Mouse (Mus musculus) lung, adult 2 months (tissue): ENCODE results near the gene Lrrc75b.

Experiments
- CTCF ChIP-seq: fragments of 200-500 bp; IDR thresholded peaks from 2 replicates; pipeline ENCODE4 v1.5.1; 2011; ENCODE audit warnings: mild to moderate bottlenecking, low read length, control low read depth; ENCODE audit not compliant: insufficient read depth
- POLR2A ChIP-seq: fragments of 200-500 bp; IDR thresholded peaks from 2 replicates; pipeline ENCODE4 v1.6.1; 2011; ENCODE audit warnings: low read depth, mild to moderate bottlenecking, control low read depth, low read length, borderline replicate concordance; ENCODE audit errors: extremely low read depth

DNA sequence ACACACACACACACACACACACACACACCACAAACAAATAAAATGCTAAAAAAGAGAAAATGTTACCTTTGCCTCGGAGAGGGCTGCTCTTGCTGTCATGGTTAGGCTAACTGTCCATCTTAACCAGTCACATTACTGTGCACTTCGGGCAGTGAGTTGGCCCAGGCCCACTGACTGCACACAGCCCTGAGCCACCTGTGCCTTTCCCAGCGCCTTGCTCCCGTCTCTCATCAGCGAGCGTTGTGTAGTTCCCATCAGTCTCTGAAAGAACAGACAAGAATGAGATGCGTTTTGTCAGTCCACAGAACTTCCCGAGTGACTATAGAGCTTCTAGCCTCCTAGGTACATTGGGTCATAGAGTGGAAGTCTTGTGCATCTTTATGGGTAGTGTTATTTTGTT lies 25.9 kb downstream of the Lrrc75b start:
- TF ChIP-seq CTCF (no peak), POLR2A (no peak)
